Mouse (Mus musculus) left cerebral cortex, adult 18-20 months (tissue): ENCODE data around the gene Cnpy1. TPM values are rescaled to one million over a fixed set of nuclear protein-coding genes. Genes with fewer than 3 reads are reported as not detected.
A peak's percentile ranks its signal among the peaks of the same experiment; 100 is the strongest.

Source experiments
- DNase-seq, 2 experiments: peaks; one replicate each; pipeline ENCODE4 v3.0.0; 2021 to 2022; ENCODE audit warnings: low spot score in 2 of 2, mixed read lengths in 1 of 2
- total RNA-seq, 2 experiments: library from RNA; stranded (reverse); gene quantifications; 2 replicates each; pipeline ENCODE4 v1.2.3; 2021

Cnpy1 gene
- total RNA-seq, 2 experiments from 2014 or later, result 0.19 TPM; not detected in 1

- DNase-seq, result peak; percentile 7 to 56
Measured at GRCm38 (mm10) chr5:28241423-28241822, 4.2 kb downstream of the Cnpy1 start.

- no peak for DNase-seq
Measured at GRCm38 (mm10) chr5:28239829-28240228, 5.8 kb downstream of the Cnpy1 start.

GRCm38 (mm10) chr5:28238876-28239275, 6.7 kb downstream of the Cnpy1 start:
- no peak for DNase-seq

- no peak for DNase-seq
Measured at GRCm38 (mm10) chr5:28238152-28238551, 7.5 kb downstream of the Cnpy1 start.

GRCm38 (mm10) chr5:28237715-28238114, 7.9 kb downstream of the Cnpy1 start:
- no peak for DNase-seq

- DNase-seq, result no peak
Measured at GRCm38 (mm10) chr5:28237055-28237454, 8.6 kb downstream of the Cnpy1 start.

GRCm38 (mm10) chr5:28236098-28236497, 9.5 kb downstream of the Cnpy1 start:
- no peak for DNase-seq

GRCm38 (mm10) chr5:28232101-28232500, 13.5 kb downstream of the Cnpy1 start:
- no peak for DNase-seq

GRCm38 (mm10) chr5:28219596-28219995, 26.0 kb downstream of the Cnpy1 start:
- DNase-seq, result no peak

GRCm38 (mm10) chr5:28213441-28213840, 32.2 kb downstream of the Cnpy1 start:
- DNase-seq, result no peak

- DNase-seq, result no peak
Measured at GRCm38 (mm10) chr5:28211651-28212310, 33.8 kb downstream of the Cnpy1 start.

GRCm38 (mm10) chr5:28210591-28211550, 34.7 kb downstream of the Cnpy1 start:
- DNase-seq, result no peak

- DNase-seq, result no peak
Measured at GRCm38 (mm10) chr5:28209549-28210431, 35.8 kb downstream of the Cnpy1 start.

- no peak for DNase-seq
Measured at GRCm38 (mm10) chr5:28208726-28209520, 36.7 kb downstream of the Cnpy1 start.

GRCm38 (mm10) chr5:28207043-28207442, 38.6 kb downstream of the Cnpy1 start:
- DNase-seq, result no peak

GRCm38 (mm10) chr5:28206448-28206847, 39.2 kb downstream of the Cnpy1 start:
- DNase-seq, result no peak

GRCm38 (mm10) chr5:28204678-28205077, 40.9 kb downstream of the Cnpy1 start:
- DNase-seq, result no peak

- DNase-seq, result no peak
Measured at GRCm38 (mm10) chr5:28203086-28203485, 42.5 kb downstream of the Cnpy1 start.

GRCm38 (mm10) chr5:28199089-28199873, 46.3 kb downstream of the Cnpy1 start:
- no peak for DNase-seq

- no peak for DNase-seq
Measured at GRCm38 (mm10) chr5:28195473-28195872, 50.1 kb downstream of the Cnpy1 start.
